Mouse (Mus musculus): ENCODE results near the gene Tmem97. TPM values are rescaled to one million over a fixed set of nuclear protein-coding genes. Genes with fewer than 3 reads are reported as not detected.
"Not testable (repeated sequence)": the region's sequence is repeated elsewhere in the genome, so short reads cannot be mapped to it uniquely, and the experiment has no call there.

Gene Tmem97
- total and polyA plus RNA-seq, 3 experiments, result 166 to 215 (median 207) TPM

GRCm38 (mm10) chr11:78594271-78594964, 43.8 kb upstream of the Tmem97 start (continued):
- no peak for TF ChIP-seq RAD21 (IDR thresholded peaks at IDR 0.05; ENCODE audit: low read depth, low read length)
- 0 out of 2 replicates have a peak, but pooled peaks have one; percentile 25 for TF ChIP-seq MAZ (IDR thresholded peaks at IDR 0.05; ENCODE audit: low read depth, low read length)
- 0 out of 2 replicates have a peak, but pooled peaks have one; percentile 14 for TF ChIP-seq HCFC1 (IDR thresholded peaks at IDR 0.05; ENCODE audit: low read depth, low read length)
- TF ChIP-seq UBTF (IDR thresholded peaks at IDR 0.05; ENCODE audit: borderline replicate concordance, insufficient read depth, low read depth, low read length), result no peak
- TF ChIP-seq TBP (IDR thresholded peaks at IDR 0.05; ENCODE audit: low read depth, low read length), result no peak
- TF ChIP-seq CHD2 (IDR thresholded peaks at IDR 0.05; ENCODE audit: low read length), result no peak
- TF ChIP-seq POLR2AphosphoS2 (IDR thresholded peaks at IDR 0.05; ENCODE audit: low read length), result no peak
- TF ChIP-seq TCF12 (IDR thresholded peaks at IDR 0.05; ENCODE audit: low read depth, low read length), result peak; percentile 82
- no peak for TF ChIP-seq NRF1 (IDR thresholded peaks at IDR 0.05; ENCODE audit: insufficient read depth, low read depth, low read length, poor library complexity, severe bottlenecking)
- TF ChIP-seq JUND (IDR thresholded peaks at IDR 0.05; ENCODE audit: low read depth, low read length), result no peak
- peak; percentile 63; the same call in 1 of the 2 replicates for TF ChIP-seq RCOR1 (IDR thresholded peaks at IDR 0.05; ENCODE audit: low read depth, low read length)

GRCm38 (mm10) chr11:78587677-78588076, 37.1 kb upstream of the Tmem97 start:
- H3K36me3 ChIP-seq (ENCODE audit: control insufficient read depth in 1 of 2, insufficient read depth in 2 of 2, low read length in 2 of 2), result not testable (repeated sequence)

GRCm38 (mm10) chr11:78586099-78586498, 35.5 kb upstream of the Tmem97 start:
- no peak overlapping the region for H3K27ac ChIP-seq (ENCODE audit: control insufficient read depth, low read depth, low read length)
- H3K27me3 ChIP-seq (ENCODE audit: control insufficient read depth in 1 of 2, insufficient read depth in 2 of 2, low read length in 2 of 2), result no peaks in the 10 kb centered on the region
- H3K79me2 ChIP-seq (ENCODE audit: control insufficient read depth, insufficient read depth, low read length, poor library complexity), result no peaks in the 10 kb centered on the region
- peak; percentile 71 for TF ChIP-seq SMC3 (IDR thresholded peaks at IDR 0.05; ENCODE audit: low read depth, low read length)
- TF ChIP-seq CTCF (IDR thresholded peaks at IDR 0.05 in 2 of 3, conservative IDR thresholded peaks at IDR 0.05 in 1 of 3; ENCODE audit: control insufficient read depth in 1 of 3, insufficient read depth in 1 of 3, low read depth in 2 of 3, low read length in 3 of 3, poor library complexity in 1 of 3, severe bottlenecking in 1 of 3), result peak; percentile 33 to 72 (median 34); a peak in 5 of 6 replicates
- TF ChIP-seq MYC (IDR thresholded peaks at IDR 0.05; ENCODE audit: low read depth, low read length), result peak; percentile 57; the same call in 1 of the 2 replicates
- TF ChIP-seq ZNF384 (IDR thresholded peaks at IDR 0.05; ENCODE audit: low read depth, low read length), result peak; percentile 65
- 0 out of 2 replicates have a peak, but pooled peaks have one; percentile 7 for TF ChIP-seq USF1 (IDR thresholded peaks at IDR 0.05; ENCODE audit: low read depth, low read length)
- no peak for TF ChIP-seq NELFE (IDR thresholded peaks at IDR 0.05; ENCODE audit: low read depth, low read length)
- no peak for TF ChIP-seq ELF1 (IDR thresholded peaks at IDR 0.05; ENCODE audit: low read depth, low read length)
- TF ChIP-seq RAD21 (IDR thresholded peaks at IDR 0.05; ENCODE audit: low read depth, low read length), result peak; percentile 82
- peak; percentile 78 for TF ChIP-seq ZC3H11A (IDR thresholded peaks at IDR 0.05; ENCODE audit: low read depth, low read length)
- H3K4me3 ChIP-seq (ENCODE audit: control insufficient read depth in 1 of 2, insufficient read depth in 1 of 2, low read depth in 2 of 2, low read length in 2 of 2), result no peak overlapping the region
- DNase-seq (ENCODE audit: low read depth, low spot score), result peak; percentile 67
- peaks cover 4 to 8% of the 10 kb centered on the region in 2 experiments; a peak in 3 of 4 replicates for H3K36me3 ChIP-seq (ENCODE audit: control insufficient read depth in 1 of 2, insufficient read depth in 2 of 2, low read length in 2 of 2)
- H3K9ac ChIP-seq (ENCODE audit: control insufficient read depth, low read depth, low read length, poor library complexity, severe bottlenecking), result no peak overlapping the region
- H3K4me1 ChIP-seq (ENCODE audit: control insufficient read depth in 1 of 2, insufficient read depth in 2 of 2, low read length in 2 of 2), result peaks cover 0 to 2% of the 10 kb centered on the region in 2 experiments; a peak in 2 of 4 replicates
- no peaks in the 10 kb centered on the region for H3K9me3 ChIP-seq (replicated peaks; ENCODE audit: insufficient read depth, low read length)

More at GRCm38 (mm10) chr11:78587677-78588076, 37.1 kb upstream of the Tmem97 start:
- TF ChIP-seq CTCF (IDR thresholded peaks at IDR 0.05 in 2 of 3, conservative IDR thresholded peaks at IDR 0.05 in 1 of 3; ENCODE audit: control insufficient read depth in 1 of 3, insufficient read depth in 1 of 3, low read depth in 2 of 3, low read length in 3 of 3, poor library complexity in 1 of 3, severe bottlenecking in 1 of 3) (peak in 1 of 3 experiments; percentile 51; a peak in 2 of 6 replicates), MYC (IDR thresholded peaks at IDR 0.05; ENCODE audit: low read depth, low read length) (0 out of 2 replicates have a peak, but pooled peaks have one; percentile 62), SIN3A (IDR thresholded peaks at IDR 0.05; ENCODE audit: low read length) (0 out of 2 replicates have a peak, but pooled peaks have one; percentile 29), ZC3H11A (IDR thresholded peaks at IDR 0.05; ENCODE audit: low read depth, low read length) (peak; percentile 45), RAD21 (IDR thresholded peaks at IDR 0.05; ENCODE audit: low read depth, low read length) (peak; percentile 57), SMC3 (IDR thresholded peaks at IDR 0.05; ENCODE audit: low read depth, low read length) (peak; percentile 55)
- not testable (repeated sequence) for H3K27me3 ChIP-seq (ENCODE audit: control insufficient read depth in 1 of 2, insufficient read depth in 2 of 2, low read length in 2 of 2); H3K79me2 ChIP-seq (ENCODE audit: control insufficient read depth, insufficient read depth, low read length, poor library complexity); H3K9ac ChIP-seq (ENCODE audit: control insufficient read depth, low read depth, low read length, poor library complexity, severe bottlenecking); H3K9me3 ChIP-seq (replicated peaks; ENCODE audit: insufficient read depth, low read length); H3K4me3 ChIP-seq (ENCODE audit: control insufficient read depth in 1 of 2, insufficient read depth in 1 of 2, low read depth in 2 of 2, low read length in 2 of 2); H3K27ac ChIP-seq (ENCODE audit: control insufficient read depth, low read depth, low read length); DNase-seq (ENCODE audit: low read depth, low spot score); H3K4me1 ChIP-seq (ENCODE audit: control insufficient read depth in 1 of 2, insufficient read depth in 2 of 2, low read length in 2 of 2)

Data from MEL (cell line).